Mouse (Mus musculus) embryonic facial prominence, embryonic 14.5 days (tissue): ENCODE data around the gene Ncam1. TPM values are rescaled to one million over a fixed set of nuclear protein-coding genes. Genes with fewer than 3 reads are reported as not detected.

Experiments
- ATAC-seq: fragments of 200-750 bp; cut with Nextera tagmentation; 2 replicates; pipeline ENCODE4 v1.8.0; 2017; ENCODE audit warnings: low read depth, moderate number of reproducible peaks, moderate TSS enrichment
- DNase-seq: peaks from one replicate; pipeline ENCODE4 v3.0.0-alpha.2; 2015; ENCODE audit warnings: low spot score
- H3K27ac ChIP-seq: fragments of 300-500 bp; sonication (generic); replicated peaks from 2 replicates; pipeline ENCODE4 v1.5.1; 2014; ENCODE audit warnings: low read depth, mild to moderate bottlenecking, low read length, moderate library complexity
- H3K27me3 ChIP-seq: fragments of 300-500 bp; sonication (generic); replicated peaks from 2 replicates; pipeline ENCODE4 v1.6.1; 2014; ENCODE audit warnings: low read length; ENCODE audit not compliant: control insufficient read depth, insufficient read depth
- H3K36me3 ChIP-seq: fragments of 300-500 bp; sonication (generic); 2 replicates; pipeline ENCODE4 v1.6.1; 2014; ENCODE audit warnings: low read length, mixed read lengths; ENCODE audit not compliant: control insufficient read depth, insufficient read depth
- H3K4me1 ChIP-seq: fragments of 300-500 bp; sonication (generic); 2 replicates; pipeline ENCODE4 v1.6.1; 2014; ENCODE audit warnings: antibody characterized with exemption, low read length; ENCODE audit not compliant: control insufficient read depth, insufficient read depth
- H3K4me2 ChIP-seq: fragments of 300-500 bp; sonication (generic); 2 replicates; pipeline ENCODE4 v1.6.1; 2014; ENCODE audit warnings: low read depth, mild to moderate bottlenecking, low read length, moderate library complexity, mixed read lengths
- H3K4me3 ChIP-seq: fragments of 300-500 bp; sonication (generic); 2 replicates; pipeline ENCODE4 v1.5.1; 2014; ENCODE audit warnings: low read depth, mild to moderate bottlenecking, low read length
- H3K9ac ChIP-seq: fragments of 300-500 bp; sonication (generic); 2 replicates; pipeline ENCODE4 v1.6.1; 2014; ENCODE audit warnings: low read depth, mild to moderate bottlenecking, low read length, moderate library complexity, mixed read lengths
- H3K9me3 ChIP-seq: fragments of 300-500 bp; sonication (generic); 2 replicates; pipeline ENCODE4 v1.6.1; 2016; ENCODE audit warnings: low read length; ENCODE audit not compliant: control insufficient read depth
- WGBS: fragments of 180-500 bp; shearing (Covaris S2); extraction: QIAGEN DNeasy Blood & Tissue Kit; methylation state at CpG from one replicate; pipeline ENCODE4 v1.1.7; 2014; 5-methylcytosine and 5-hydroxymethylcytosine counted together
- polyA plus RNA-seq: library from polyadenylated mRNA; unstranded; fragments of >200 nt; fragmentation: Nextera tagmentation; extraction: Ambion mirVana; gene quantifications from 2 replicates; pipeline ENCODE4 v1.2.1, GENCODE M21; 2014

Gene Ncam1
- polyA plus RNA-seq, result 101 and 104 TPM in 2 replicates

DNA sequence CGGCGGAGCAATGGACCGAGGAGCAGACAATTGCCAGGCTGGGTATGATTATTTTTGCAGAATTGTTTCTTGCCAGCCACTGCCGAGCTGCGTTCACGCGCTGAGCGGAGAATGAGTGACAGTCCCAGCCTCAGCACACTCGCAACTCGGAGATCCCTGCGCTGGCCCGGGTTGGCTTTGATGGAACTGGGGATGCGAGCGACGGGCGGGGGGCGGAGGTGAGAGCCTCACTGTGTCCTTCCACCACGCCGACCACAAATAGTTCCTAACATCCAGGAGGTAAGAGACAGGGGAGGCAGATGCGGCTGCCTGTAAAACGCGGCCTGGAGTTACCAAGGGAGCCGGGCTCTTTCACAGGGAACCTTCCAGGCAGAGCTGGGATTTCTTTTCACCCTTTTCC, at the start of gene Ncam1:
TSS of gene Ncam1 (minus strand) at position 120 of the 400 bp plus-strand sequence.
- ATAC-seq (peak; percentile 84), DNase-seq (peak; percentile 98)
- peak within 1 kb of the TSS; percentile 73 for H3K4me3 ChIP-seq
- H3K4me1 ChIP-seq, result 0 out of 2 replicates have a peak, but pooled peaks cover 9% of the 10 kb centered on the region
- H3K27me3 ChIP-seq, result peaks cover 8% of the 10 kb centered on the region
- under 1% methylated on average over 23 of the region's 23 CpGs for WGBS
- H3K27ac ChIP-seq, result peak within 1 kb of the TSS; percentile 78
- H3K9me3 ChIP-seq, result no peaks in the 10 kb centered on the region
- H3K4me2 ChIP-seq, result peak within 1 kb of the TSS; percentile 93
- peak within 1 kb of the TSS; percentile 77 for H3K9ac ChIP-seq
- H3K36me3 ChIP-seq, result no peaks in the 10 kb centered on the region

DNA sequence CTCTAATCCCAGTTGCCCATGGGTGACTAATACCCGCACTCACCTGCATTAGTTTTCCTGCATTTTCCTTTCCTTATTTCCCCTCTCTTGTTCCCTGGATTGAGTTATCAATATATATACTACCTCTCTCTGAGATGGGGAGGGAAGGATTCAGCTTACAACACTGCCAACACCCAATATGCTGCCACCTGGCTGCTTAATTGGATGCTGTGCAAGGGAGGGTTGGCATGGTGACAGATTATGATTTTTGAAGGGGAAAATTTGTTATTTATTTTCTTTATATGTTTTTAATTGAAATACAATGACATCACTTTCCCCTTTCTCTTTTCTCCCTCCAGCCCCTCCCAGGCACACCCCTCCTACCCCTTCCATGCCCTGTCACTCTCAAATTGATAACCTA, 35.3 kb upstream of the Ncam1 start:
- ATAC-seq, result no peak
- WGBS, result 86% methylated on average over 1 of the region's 1 CpGs
- H3K4me2 ChIP-seq, result no peak overlapping the region
- peaks cover 11% of the 10 kb centered on the region for H3K4me1 ChIP-seq
- H3K9me3 ChIP-seq, result no peaks in the 10 kb centered on the region
- no peak for DNase-seq
- no peak overlapping the region for H3K9ac ChIP-seq
- H3K27ac ChIP-seq, result no peak overlapping the region
- no peaks in the 10 kb centered on the region for H3K27me3 ChIP-seq
- no peaks in the 10 kb centered on the region for H3K36me3 ChIP-seq
- no peak overlapping the region for H3K4me3 ChIP-seq

DNA sequence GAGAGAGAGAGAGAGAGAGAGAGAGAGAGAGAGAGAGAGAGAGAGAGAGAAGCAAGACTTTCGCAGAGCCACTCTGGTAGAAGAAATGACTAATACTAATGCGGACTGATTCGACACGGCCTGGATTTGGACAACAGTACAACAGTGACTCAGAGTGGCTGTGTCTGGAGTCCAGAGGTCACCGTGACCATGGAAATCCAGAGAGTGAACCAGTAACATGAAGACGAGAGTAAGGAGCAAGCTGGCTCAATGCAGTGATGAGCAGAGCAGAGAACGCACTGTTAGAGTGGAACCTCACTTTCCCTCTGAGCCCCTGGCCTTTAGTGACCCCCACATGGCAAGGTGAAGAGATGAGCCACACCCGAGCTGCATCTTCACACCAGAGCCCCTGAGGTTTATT, 28.9 kb upstream of the Ncam1 start:
- H3K4me3 ChIP-seq, result no peak overlapping the region
- 93% methylated on average over 8 of the region's 8 CpGs for WGBS
- H3K27ac ChIP-seq, result no peak overlapping the region
- peaks cover 11% of the 10 kb centered on the region for H3K4me1 ChIP-seq
- no peak for DNase-seq
- H3K4me2 ChIP-seq, result no peak overlapping the region
- no peaks in the 10 kb centered on the region for H3K27me3 ChIP-seq
- H3K9me3 ChIP-seq, result no peaks in the 10 kb centered on the region
- ATAC-seq, result no peak
- no peaks in the 10 kb centered on the region for H3K36me3 ChIP-seq
- H3K9ac ChIP-seq, result no peak overlapping the region

DNA sequence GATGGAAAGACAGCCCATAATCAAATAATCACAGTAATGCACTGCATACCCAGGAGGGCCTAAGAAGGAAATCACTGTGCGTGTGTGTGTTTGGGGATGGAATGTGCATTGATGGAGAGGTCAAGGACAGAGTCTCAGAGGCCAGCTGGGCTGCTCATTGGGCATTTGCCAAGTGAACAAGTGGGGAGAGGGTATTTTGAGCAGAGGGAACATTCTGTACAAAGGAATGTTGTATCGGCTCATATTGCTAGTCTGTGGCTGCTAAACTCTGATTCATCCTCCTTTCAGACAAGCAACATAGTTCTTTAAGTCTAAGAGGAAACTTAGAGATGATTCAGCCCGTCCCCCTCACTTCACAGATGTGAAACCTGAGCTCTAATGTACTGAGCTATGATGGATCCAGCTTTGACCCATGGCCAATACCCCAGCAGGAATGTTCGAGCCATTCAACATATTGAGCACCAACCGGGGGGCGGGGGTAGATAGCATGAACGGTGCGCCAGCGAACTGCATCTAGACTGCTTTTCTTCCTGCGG, 17.5 kb upstream of the Ncam1 start:
- DNase-seq, result peak; percentile 69
- H3K27me3 ChIP-seq, result no peaks in the 10 kb centered on the region
- no peak overlapping the region for H3K4me2 ChIP-seq
- no peaks in the 10 kb centered on the region for H3K9me3 ChIP-seq
- peak; percentile 53; the same call in 1 of the 2 replicates for ATAC-seq
- no peak overlapping the region for H3K27ac ChIP-seq
- no peak overlapping the region for H3K4me3 ChIP-seq
- H3K9ac ChIP-seq, result no peak overlapping the region
- no peaks in the 10 kb centered on the region for H3K36me3 ChIP-seq
- peaks cover 4% of the 10 kb centered on the region; the same call in 1 of the 2 replicates for H3K4me1 ChIP-seq
- WGBS, result 51% methylated on average over 10 of the region's 10 CpGs

DNA sequence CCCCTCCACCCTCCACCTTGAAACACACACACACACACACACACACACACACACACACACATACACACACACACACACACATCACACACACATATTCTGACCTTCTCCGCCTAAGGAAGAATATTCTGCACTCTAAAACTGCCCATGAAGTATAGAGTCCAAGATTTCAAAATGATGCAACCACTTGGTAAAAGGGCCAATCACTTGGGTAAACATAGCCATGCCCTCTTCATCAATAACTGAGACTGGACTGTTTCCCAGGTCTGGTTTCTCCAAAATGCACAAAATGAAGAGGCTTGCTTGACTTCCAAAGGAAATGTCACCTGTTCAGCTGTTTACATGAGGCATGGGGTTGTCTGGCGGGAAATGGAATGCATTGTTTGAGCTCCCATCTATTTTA, 15.7 kb upstream of the Ncam1 start:
- H3K4me2 ChIP-seq, result no peak overlapping the region
- H3K27me3 ChIP-seq, result no peaks in the 10 kb centered on the region
- no peak overlapping the region for H3K9ac ChIP-seq
- DNase-seq (no peak), ATAC-seq (no peak)
- no peaks in the 10 kb centered on the region for H3K9me3 ChIP-seq
- WGBS, result 80% methylated on average over 2 of the region's 2 CpGs
- H3K4me3 ChIP-seq, result no peak overlapping the region
- no peaks in the 10 kb centered on the region for H3K36me3 ChIP-seq
- peaks cover 4% of the 10 kb centered on the region; the same call in 1 of the 2 replicates for H3K4me1 ChIP-seq
- H3K27ac ChIP-seq, result no peak overlapping the region

DNA sequence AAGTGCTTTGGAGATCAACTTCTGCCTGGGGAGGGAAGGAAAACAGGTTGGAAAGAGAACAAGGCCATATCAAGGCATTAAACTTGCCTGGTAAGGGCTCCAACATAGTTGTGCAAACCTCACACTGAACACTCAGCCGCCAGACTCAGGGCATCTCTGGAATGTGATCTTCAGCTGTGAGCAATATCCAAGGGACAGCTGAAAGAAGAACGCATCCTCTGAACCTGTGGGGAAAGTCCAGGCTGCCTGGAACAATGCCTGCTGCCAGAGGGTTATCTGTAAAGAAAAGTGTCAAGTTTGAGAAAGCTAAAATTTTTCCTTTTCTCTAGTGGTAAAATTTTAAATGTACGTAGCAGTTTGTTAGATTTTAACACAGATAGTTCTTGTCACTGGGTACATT, 4.5 kb upstream of the Ncam1 start:
- 53% methylated on average over 3 of the region's 3 CpGs for WGBS
- Histone ChIP-seq H3K9ac (no peak overlapping the region), H3K9me3 (no peaks in the 10 kb centered on the region), H3K27ac (no peak overlapping the region), H3K36me3 (no peaks in the 10 kb centered on the region), H3K27me3 (peaks cover 3% of the 10 kb centered on the region; the same call in 1 of the 2 replicates), H3K4me3 (no peak overlapping the region), H3K4me1 (no peaks in the 10 kb centered on the region), H3K4me2 (no peak overlapping the region)
- ATAC-seq (no peak), DNase-seq (no peak)

DNA sequence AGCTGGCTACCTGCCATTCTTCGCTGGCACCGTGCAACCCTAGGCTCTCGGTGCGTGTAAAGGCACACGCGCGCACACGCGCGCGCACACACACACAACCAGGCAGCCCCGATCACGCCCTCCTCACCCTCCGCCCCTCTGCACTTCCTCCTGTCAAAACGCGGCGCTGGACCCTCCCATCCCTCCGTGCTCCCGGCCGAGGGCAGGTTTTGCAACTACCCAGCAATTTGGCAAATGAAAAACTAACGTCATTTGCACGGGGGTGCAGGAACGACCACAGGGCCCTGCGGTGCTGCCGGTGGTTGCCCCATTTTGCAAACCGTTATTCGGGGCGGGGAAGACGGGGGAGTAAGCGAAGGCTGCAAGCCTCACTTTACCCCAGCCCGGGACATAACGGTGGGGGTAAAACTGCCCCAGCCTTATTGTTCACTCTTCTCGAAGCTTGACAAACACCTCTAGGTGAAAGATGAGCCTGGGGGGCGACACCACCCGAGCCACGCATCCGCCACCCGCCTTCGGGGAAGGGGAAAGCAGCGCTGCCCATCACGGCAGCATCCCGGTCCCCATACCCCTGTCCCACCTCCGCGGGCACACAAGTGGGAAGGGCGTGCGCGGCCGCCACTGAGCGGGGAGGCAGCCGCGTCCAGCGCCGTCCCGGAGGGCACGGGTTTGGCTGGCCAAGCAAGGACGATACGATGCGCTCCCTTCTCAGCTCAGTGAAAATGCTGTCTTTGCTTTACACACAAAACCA, 729 bp downstream of the Ncam1 start:
- ATAC-seq (peak; percentile 31), DNase-seq (peak; percentile 83)
- peaks cover 8% of the 10 kb centered on the region for H3K27me3 ChIP-seq
- peak overlapping the region; percentile 78 for H3K27ac ChIP-seq
- H3K4me1 ChIP-seq, result 0 out of 2 replicates have a peak, but pooled peaks cover 10% of the 10 kb centered on the region
- peak overlapping the region; percentile 77 for H3K9ac ChIP-seq
- no peaks in the 10 kb centered on the region for H3K36me3 ChIP-seq
- under 1% methylated on average over 44 of the region's 58 CpGs for WGBS
- peak overlapping the region; percentile 93 for H3K4me2 ChIP-seq
- H3K9me3 ChIP-seq, result no peaks in the 10 kb centered on the region
- peak overlapping the region; percentile 73 for H3K4me3 ChIP-seq

DNA sequence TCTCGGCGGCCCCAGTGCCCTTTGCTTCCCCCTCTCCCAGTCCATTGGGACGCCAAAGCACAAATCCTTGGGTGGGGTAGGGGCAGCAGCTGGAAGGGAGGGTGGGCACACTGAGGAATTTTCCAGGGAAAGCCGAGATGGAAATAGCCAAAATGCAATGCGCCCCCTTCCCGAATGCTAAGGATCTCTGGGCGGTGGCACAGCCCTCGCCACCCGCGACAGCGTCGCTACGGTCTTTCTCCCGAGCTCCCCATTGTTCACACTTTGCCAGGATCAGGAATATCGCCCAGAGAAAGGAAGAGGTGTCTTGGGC, 1.3 kb downstream of the Ncam1 start:
- peaks cover 8% of the 10 kb centered on the region for H3K27me3 ChIP-seq
- DNase-seq, result no peak
- H3K4me1 ChIP-seq, result 0 out of 2 replicates have a peak, but pooled peaks cover 15% of the 10 kb centered on the region
- peak overlapping the region; percentile 73 for H3K4me3 ChIP-seq
- no peaks in the 10 kb centered on the region for H3K9me3 ChIP-seq
- 2% methylated on average over 12 of the region's 15 CpGs for WGBS
- peak overlapping the region; percentile 78 for H3K27ac ChIP-seq
- no peak; the same call in 1 of the 2 replicates for ATAC-seq
- peak overlapping the region; percentile 77 for H3K9ac ChIP-seq
- no peaks in the 10 kb centered on the region for H3K36me3 ChIP-seq
- peak overlapping the region; percentile 93 for H3K4me2 ChIP-seq
